Mouse (Mus musculus): ENCODE results near the gene Katna1.
"Not testable (repeated sequence)": the region's sequence is repeated elsewhere in the genome, so short reads cannot be mapped to it uniquely, and the experiment has no call there.

Katna1 gene

GRCm38 (mm10) chr10:7725751-7726500 is at the start of gene Katna1:
TSS of gene Katna1 (plus strand) at chr10:7726000.
- peak; percentile 88 to 89 for DNase-seq (ENCODE audit: low spot score in 2 of 2)

GRCm38 (mm10) chr10:7680731-7681301 is 45.0 kb upstream of the Katna1 start, which contains the start of the genes Pcmt1 and Lats1:
TSS of gene Pcmt1 (minus strand) at chr10:7681136.
TSS of gene Lats1 (plus strand) at chr10:7681214.
- peak; percentile 88 for DNase-seq (ENCODE audit: low spot score in 2 of 2)

GRCm38 (mm10) chr10:7681343-7682025 is 44.3 kb upstream of the Katna1 start:
- peak; percentile 37 to 51 for DNase-seq (ENCODE audit: low spot score in 2 of 2)

GRCm38 (mm10) chr10:7682249-7682648 is 43.6 kb upstream of the Katna1 start:
- DNase-seq (ENCODE audit: low spot score in 2 of 2): no peak

- no peak for DNase-seq (ENCODE audit: low spot score in 2 of 2)
These were observed 38.9 kb upstream of the Katna1 start for GRCm38 (mm10) chr10:7686902-7687301.

GRCm38 (mm10) chr10:7695286-7695685 is 30.5 kb upstream of the Katna1 start:
- no peak for DNase-seq (ENCODE audit: low spot score in 2 of 2)

GRCm38 (mm10) chr10:7700120-7700519 is 25.7 kb upstream of the Katna1 start:
- no peak for DNase-seq (ENCODE audit: low spot score in 2 of 2)

GRCm38 (mm10) chr10:7702586-7702985 is 23.2 kb upstream of the Katna1 start:
- DNase-seq (ENCODE audit: low spot score in 2 of 2): no peak

GRCm38 (mm10) chr10:7710121-7710520 is 15.7 kb upstream of the Katna1 start:
- no peak for DNase-seq (ENCODE audit: low spot score in 2 of 2)

- no peak for DNase-seq (ENCODE audit: low spot score in 2 of 2)
These were observed 13.3 kb upstream of the Katna1 start for GRCm38 (mm10) chr10:7712506-7712905.

GRCm38 (mm10) chr10:7715056-7715455 is 10.7 kb upstream of the Katna1 start:
- no peak for DNase-seq (ENCODE audit: low spot score in 2 of 2)

- DNase-seq (ENCODE audit: low spot score in 2 of 2): no peak
These were observed 657 bp downstream of the Katna1 start for GRCm38 (mm10) chr10:7726501-7726812.

- DNase-seq (ENCODE audit: low spot score in 2 of 2): no peak
These were observed 1.2 kb downstream of the Katna1 start for GRCm38 (mm10) chr10:7727011-7727410.

GRCm38 (mm10) chr10:7731582-7731981 is 5.8 kb downstream of the Katna1 start:
- DNase-seq (ENCODE audit: low spot score in 2 of 2): no peak

- DNase-seq (ENCODE audit: low spot score in 2 of 2): no peak
These were observed 11.3 kb downstream of the Katna1 start for GRCm38 (mm10) chr10:7737122-7737521.

GRCm38 (mm10) chr10:7737914-7738313 is 12.1 kb downstream of the Katna1 start:
- DNase-seq (ENCODE audit: low spot score in 2 of 2): no peak

- not testable (repeated sequence) for DNase-seq (ENCODE audit: low spot score in 2 of 2)
These were observed 19.7 kb downstream of the Katna1 start for GRCm38 (mm10) chr10:7745528-7745927.

GRCm38 (mm10) chr10:7748752-7749151 is 23.0 kb downstream of the Katna1 start:
- no peak for DNase-seq (ENCODE audit: low spot score in 2 of 2)

- no peak for DNase-seq (ENCODE audit: low spot score in 2 of 2)
These were observed 31.7 kb downstream of the Katna1 start for GRCm38 (mm10) chr10:7757544-7757943.

- no peak for DNase-seq (ENCODE audit: low spot score in 2 of 2)
These were observed 46.5 kb downstream of the Katna1 start for GRCm38 (mm10) chr10:7772346-7772745.

- DNase-seq (ENCODE audit: low spot score in 2 of 2): no peak
These were observed 47.0 kb downstream of the Katna1 start for GRCm38 (mm10) chr10:7772769-7773168.

GRCm38 (mm10) chr10:7775421-7775820 is 49.6 kb downstream of the Katna1 start:
- no peak for DNase-seq (ENCODE audit: low spot score in 2 of 2)

- no peak for DNase-seq (ENCODE audit: low spot score in 2 of 2)
These were observed 52.6 kb downstream of the Katna1 start for GRCm38 (mm10) chr10:7778361-7778760.
